Mouse (Mus musculus) forelimb bud, embryonic 11.5 days (tissue): ENCODE measurements around the gene Gm20388.
"Not testable (repeated sequence)": the region's sequence is repeated elsewhere in the genome, so short reads cannot be mapped to it uniquely, and the experiment has no call there.

ENCODE experiments used
- DNase-seq: peaks from one replicate; pipeline ENCODE4 v3.0.0-alpha.2; 2012; ENCODE audit warnings: low read depth, low spot score

The Gm20388 gene

DNA sequence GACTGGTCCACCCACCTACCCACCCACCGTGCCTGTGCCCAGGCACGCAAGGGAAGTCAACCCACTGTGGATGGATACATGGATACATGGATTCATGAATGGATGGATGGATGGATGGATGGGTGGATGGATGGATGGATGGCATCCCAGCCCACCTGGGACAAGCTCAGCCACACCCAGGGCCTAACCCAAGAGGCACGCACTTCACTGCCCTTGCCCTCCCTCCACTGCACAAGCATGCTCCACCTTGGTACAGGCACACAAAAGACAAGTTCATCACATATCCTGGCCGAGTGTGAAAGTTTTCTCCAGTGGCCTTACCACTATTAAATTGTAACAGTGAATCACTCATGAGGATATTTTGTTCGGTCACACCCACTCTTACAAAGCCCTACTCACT is 3713.6 kb downstream of the Gm20388 start:
- DNase-seq, result no peak

DNA sequence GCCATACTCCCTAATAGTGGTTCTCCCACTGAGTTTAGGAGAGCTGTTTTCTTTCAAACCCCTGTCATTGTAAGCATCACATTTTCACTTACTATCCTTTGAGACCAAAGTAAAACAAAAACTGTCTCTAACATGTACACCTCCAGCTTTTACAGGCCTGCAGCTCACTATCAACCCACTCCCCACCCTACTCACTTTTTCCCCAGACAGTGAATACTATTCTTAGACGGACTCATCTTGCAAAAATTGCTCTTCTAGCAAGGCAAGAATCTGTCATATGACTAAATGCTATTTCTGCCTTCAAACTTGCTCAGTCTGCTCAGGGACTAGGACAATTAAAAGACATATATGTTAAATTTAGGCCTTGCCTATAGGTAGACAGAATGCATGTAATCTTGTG is 3714.1 kb downstream of the Gm20388 start:
- no peak for DNase-seq

- no peak for DNase-seq
These were observed 3715.1 kb downstream of the Gm20388 start for GRCm38 (mm10) chr8:123625717-123626116.

DNA sequence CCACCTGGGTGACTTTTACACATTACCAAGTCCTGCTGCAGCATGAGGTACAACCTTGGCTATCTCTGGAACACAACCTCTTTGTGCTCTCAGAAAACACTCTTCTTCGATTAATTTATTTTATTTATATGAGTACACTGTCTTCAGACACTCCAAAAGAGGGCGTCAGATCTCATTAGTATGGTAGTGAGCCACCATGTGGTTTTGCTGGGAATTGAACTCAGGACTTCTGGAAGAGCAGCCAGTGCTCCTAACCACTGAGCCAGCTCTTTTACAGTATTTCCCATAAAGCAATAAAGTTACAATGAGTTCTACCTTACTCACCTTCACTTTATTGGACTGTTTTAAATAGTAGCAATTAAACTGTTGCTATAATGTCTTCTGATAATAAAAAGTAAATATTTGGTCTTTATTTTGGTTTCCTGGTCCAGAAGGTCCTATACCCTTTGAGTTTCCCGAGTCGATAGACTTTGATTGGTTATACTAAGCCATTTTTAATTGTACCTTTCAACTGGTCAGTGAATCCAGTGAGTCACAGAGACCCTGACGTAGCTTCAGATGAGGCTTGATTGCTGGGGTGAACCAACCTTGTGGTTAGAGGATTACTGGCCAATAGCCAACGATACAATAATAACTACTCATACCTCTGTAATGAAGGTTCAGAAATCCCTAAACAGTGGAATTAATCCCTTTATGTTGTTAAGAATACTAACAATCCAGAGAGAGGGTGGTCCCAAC is 3716.9 kb downstream of the Gm20388 start:
- DNase-seq, result no peak

DNA sequence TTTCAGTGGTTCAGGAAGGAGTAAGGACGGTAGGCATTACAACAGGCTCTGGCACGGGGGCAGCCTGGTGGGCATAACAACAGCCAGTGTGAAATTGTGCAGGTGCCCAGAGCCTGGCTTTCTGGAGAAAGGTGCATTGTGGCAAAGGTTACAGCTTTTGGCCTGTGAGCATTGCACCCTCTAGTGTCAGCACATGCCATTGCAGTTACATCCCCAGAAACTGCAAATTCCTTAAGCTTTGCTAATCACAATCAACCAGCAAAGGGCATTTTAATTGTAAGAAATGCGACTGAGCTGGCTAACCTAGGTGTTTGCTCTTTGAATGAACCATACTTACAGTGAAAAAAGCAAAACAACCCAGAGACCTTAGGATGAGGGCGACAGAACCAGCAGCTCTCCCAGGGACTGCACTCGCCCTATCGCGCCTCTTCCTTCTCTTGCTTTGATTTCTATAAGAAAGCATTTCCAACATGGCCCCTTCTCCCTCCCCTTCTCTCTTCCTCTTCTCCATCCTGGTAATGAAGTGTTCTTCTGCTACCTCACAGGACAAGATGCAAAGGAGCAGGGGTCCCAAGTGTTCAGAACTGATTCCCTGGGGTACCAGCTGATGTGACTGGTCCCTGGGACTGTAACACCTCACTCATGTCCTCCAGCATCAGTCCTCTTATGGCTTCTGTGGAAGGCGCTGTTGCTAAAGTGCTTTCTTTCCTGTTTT is 3717.8 kb downstream of the Gm20388 start:
- peak; percentile 60 for DNase-seq

GRCm38 (mm10) chr8:123628968-123629755 is 3718.5 kb downstream of the Gm20388 start:
- peak; percentile 83 for DNase-seq

DNA sequence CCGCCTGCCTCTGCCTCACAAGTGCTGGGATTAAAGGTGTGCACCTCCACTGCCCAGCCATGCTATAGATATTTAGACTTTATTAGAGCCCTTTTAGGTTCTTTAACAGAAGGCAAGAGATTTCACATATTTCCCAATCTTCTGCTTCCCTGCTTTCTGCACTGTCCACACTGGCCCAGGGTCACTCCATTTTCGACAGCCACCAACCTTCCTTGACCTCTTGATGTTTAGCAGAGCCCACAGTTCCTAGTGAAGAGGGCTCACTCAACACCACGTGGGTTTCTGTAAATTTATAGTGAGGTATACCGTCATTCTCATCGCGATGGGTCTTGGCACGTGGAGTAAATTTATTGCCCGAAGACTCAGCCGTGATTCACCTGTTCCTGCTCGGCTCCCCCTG is 3719.4 kb downstream of the Gm20388 start:
- no peak for DNase-seq

DNA sequence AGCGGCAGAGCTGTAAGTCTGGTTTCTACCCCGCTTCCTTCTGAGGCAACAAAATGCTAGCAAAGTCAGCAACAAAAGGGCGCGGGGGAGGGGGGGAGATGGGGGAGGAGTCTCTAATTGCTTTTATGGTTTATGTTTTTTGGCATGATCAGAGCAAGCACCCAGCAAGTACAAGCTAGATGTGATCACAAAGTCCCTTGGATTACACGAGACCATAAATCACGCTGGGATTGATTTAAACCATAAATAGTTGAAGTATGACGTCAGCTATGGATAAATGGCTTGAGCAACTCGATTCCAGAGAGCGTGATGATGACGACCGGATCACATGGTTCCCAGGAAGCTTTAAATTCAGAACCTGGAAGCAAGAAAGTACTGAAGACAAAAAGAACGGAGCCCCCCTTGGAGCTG is 3720.2 kb downstream of the Gm20388 start:
- DNase-seq, result no peak

- not testable (repeated sequence) for DNase-seq
These were observed 3721.1 kb downstream of the Gm20388 start for GRCm38 (mm10) chr8:123631746-123632145.

- no peak for DNase-seq
These were observed 3721.6 kb downstream of the Gm20388 start for GRCm38 (mm10) chr8:123632257-123632656.

- no peak for DNase-seq
These were observed 3723.2 kb downstream of the Gm20388 start for GRCm38 (mm10) chr8:123633801-123634200.

- DNase-seq, result no peak
These were observed 3723.9 kb downstream of the Gm20388 start for GRCm38 (mm10) chr8:123634395-123635131.

DNA sequence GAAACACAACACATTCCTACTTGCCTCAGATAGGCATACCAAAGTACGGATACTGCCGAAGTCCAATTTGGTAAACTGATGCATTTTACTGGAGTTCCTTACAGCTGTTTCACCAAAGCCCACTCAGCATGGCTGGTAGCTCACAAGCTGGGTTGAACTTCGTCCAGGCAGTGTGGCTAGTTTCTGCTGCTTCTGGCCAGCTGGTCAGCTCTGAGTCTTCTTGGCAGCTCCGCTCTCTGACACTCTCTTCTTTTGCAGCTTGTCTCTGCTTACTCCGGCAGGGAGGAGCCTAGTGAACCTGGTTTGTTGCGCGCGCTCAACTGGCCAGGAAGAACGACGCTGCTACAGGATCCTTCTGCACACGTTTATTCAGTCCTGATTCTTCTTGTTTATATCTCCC is 3725.0 kb downstream of the Gm20388 start:
- no peak for DNase-seq

- DNase-seq, result peak; percentile 74
These were observed 3732.8 kb downstream of the Gm20388 start for GRCm38 (mm10) chr8:123643330-123644051.

GRCm38 (mm10) chr8:123645229-123645628 is 3734.6 kb downstream of the Gm20388 start:
- no peak for DNase-seq

- DNase-seq, result no peak
These were observed 3737.9 kb downstream of the Gm20388 start for GRCm38 (mm10) chr8:123648245-123649170.

GRCm38 (mm10) chr8:123649483-123649882 is 3738.8 kb downstream of the Gm20388 start:
- DNase-seq, result no peak

- DNase-seq, result no peak
These were observed 3740.9 kb downstream of the Gm20388 start for GRCm38 (mm10) chr8:123651390-123652098.

DNA sequence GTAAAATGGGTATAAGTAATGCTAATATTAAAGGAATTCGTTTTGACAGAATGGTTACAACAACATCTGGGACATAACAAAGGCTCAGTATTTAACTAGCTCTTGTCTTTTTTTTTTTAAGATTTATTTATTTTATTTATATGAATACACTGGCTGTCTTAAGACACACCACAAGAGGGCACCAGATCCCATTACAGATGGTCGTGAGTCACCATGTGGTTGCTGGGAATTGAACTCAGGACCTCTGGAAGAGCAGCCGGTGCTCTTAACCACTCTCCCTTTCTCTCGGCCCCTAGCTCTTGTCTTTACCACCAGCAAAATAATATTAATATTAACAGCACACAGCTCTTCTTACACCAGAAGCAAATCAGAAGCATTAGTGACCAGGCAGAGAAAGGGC is 3742.0 kb downstream of the Gm20388 start:
- no peak for DNase-seq
